Mouse (Mus musculus) left cerebral cortex, postnatal 36 days (tissue): ENCODE results near the gene Olfr801. TPM values are rescaled to one million over a fixed set of nuclear protein-coding genes. Genes with fewer than 3 reads are reported as not detected.

Experiments used
- DNase-seq, 2 experiments: peaks; one replicate each; pipeline ENCODE4 v3.0.0; 2021 to 2022; ENCODE audit warnings: low spot score in 2 of 2, mixed read lengths in 1 of 2
- intact Hi-C: fragments of 180-260 bp; cut with DNase I; formaldehyde crosslinking; loops from one replicate; pipeline ENCODE4 v1.15.1; 2025
- total RNA-seq, 2 experiments: library from RNA; stranded (reverse); gene quantifications; 2 replicates each; pipeline ENCODE4 v1.2.3; 2021

The Olfr801 gene
- not detected for total RNA-seq

- intact Hi-C loops = no loop called here
- no peak for DNase-seq
Measured at GRCm38 (mm10) chr10:129673765-129674164, at the start of gene Olfr801. TSS of gene Olfr801 (minus strand) at chr10:129673865.

GRCm38 (mm10) chr10:129702910-129703309 lies 29.2 kb upstream of the Olfr801 start, which contains the start of gene Olfr804:
TSS of gene Olfr804 (plus strand) at chr10:129703210.
- no peak for DNase-seq
- intact Hi-C loops = no loop called here

- DNase-seq = no peak
- intact Hi-C loops = no loop called here
Measured at GRCm38 (mm10) chr10:129694186-129694585, 20.5 kb upstream of the Olfr801 start, which contains the start of gene Olfr803. TSS of gene Olfr803 (minus strand) at chr10:129694286.

GRCm38 (mm10) chr10:129688069-129688468 lies 14.4 kb upstream of the Olfr801 start, which contains the start of gene Olfr802:
TSS of gene Olfr802 (minus strand) at chr10:129688169.
- DNase-seq = no peak
- intact Hi-C loops = no loop called here

- intact Hi-C loops = no loop called here
- no peak for DNase-seq
Measured at GRCm38 (mm10) chr10:129657394-129657793, 16.3 kb downstream of the Olfr801 start, which contains the start of gene Olfr800. TSS of gene Olfr800 (plus strand) at chr10:129657694.

GRCm38 (mm10) chr10:129651763-129652162 lies 21.9 kb downstream of the Olfr801 start:
- no peak for DNase-seq
- intact Hi-C loops = no loop called here

- intact Hi-C loops = no loop called here
- DNase-seq = no peak
Measured at GRCm38 (mm10) chr10:129637184-129637583, 36.5 kb downstream of the Olfr801 start, which contains the start of gene Olfr799. TSS of gene Olfr799 (plus strand) at chr10:129637484.

- no peak for DNase-seq
- intact Hi-C loops = no loop called here
Measured at GRCm38 (mm10) chr10:129627834-129628233, 45.8 kb downstream of the Olfr801 start, which contains the start of gene Olfr798. TSS of gene Olfr798 (minus strand) at chr10:129627934.

- intact Hi-C loops = no loop called here
- DNase-seq = no peak
Measured at GRCm38 (mm10) chr10:129623251-129623650, 50.4 kb downstream of the Olfr801 start.

GRCm38 (mm10) chr10:129621724-129622123 lies 51.9 kb downstream of the Olfr801 start:
- intact Hi-C loops = no loop called here

More at GRCm38 (mm10) chr10:129621724-129622123, 51.9 kb downstream of the Olfr801 start:
- DNase-seq = no peak

Other genes with a start within 250 kb of the Olfr801 start
- not detected for gene Olfr786, start 246.6 kb downstream of the Olfr801 start, total RNA-seq
- not detected for gene Olfr787, start 212.0 kb downstream of the Olfr801 start, total RNA-seq
- not detected for gene Olfr788, start 202.9 kb downstream of the Olfr801 start, total RNA-seq
- not detected for gene Olfr789, start 189.1 kb downstream of the Olfr801 start, total RNA-seq
- gene Olfr790, start 175.4 kb downstream of the Olfr801 start, total RNA-seq = not detected
- gene Olfr791, start 152.1 kb downstream of the Olfr801 start, total RNA-seq = not detected
- not detected for gene Olfr792, start 134.7 kb downstream of the Olfr801 start, total RNA-seq
- not detected for gene Olfr794, start 106.2 kb downstream of the Olfr801 start, total RNA-seq
- not detected for gene Olfr796, start 61.3 kb downstream of the Olfr801 start, total RNA-seq
- gene Olfr798, start 45.9 kb downstream of the Olfr801 start, total RNA-seq = not detected
- gene Olfr799, start 36.4 kb downstream of the Olfr801 start, total RNA-seq = not detected
- gene Olfr800, start 16.2 kb downstream of the Olfr801 start, total RNA-seq = not detected
- gene Olfr802, start 14.3 kb upstream of the Olfr801 start, total RNA-seq = under 1 TPM; 0.07 to 0.15 TPM
- gene Olfr803, start 20.4 kb upstream of the Olfr801 start, total RNA-seq = not detected
- not detected for gene Olfr804, start 29.3 kb upstream of the Olfr801 start, total RNA-seq
- gene Olfr805, start 55.5 kb upstream of the Olfr801 start, total RNA-seq = not detected
- gene Olfr806, start 68.1 kb upstream of the Olfr801 start, total RNA-seq = not detected
- not detected for gene Olfr807, start 83.9 kb upstream of the Olfr801 start, total RNA-seq
- not detected for gene Olfr808, start 91.6 kb upstream of the Olfr801 start, total RNA-seq
- not detected for gene Olfr809, start 100.8 kb upstream of the Olfr801 start, total RNA-seq
- not detected for gene Olfr810, start 121.1 kb upstream of the Olfr801 start, total RNA-seq
- not detected for gene Olfr811, start 130.5 kb upstream of the Olfr801 start, total RNA-seq
- not detected for gene Olfr812, start 172.2 kb upstream of the Olfr801 start, total RNA-seq
- gene Olfr813, start 181.5 kb upstream of the Olfr801 start, total RNA-seq = not detected
- not detected for gene Olfr814, start 206.0 kb upstream of the Olfr801 start, total RNA-seq
- gene Olfr815, start 232.0 kb upstream of the Olfr801 start, total RNA-seq = not detected
- not detected for gene Olfr816, start 241.7 kb upstream of the Olfr801 start, total RNA-seq